Mouse (Mus musculus): ENCODE data around the gene Tm7sf2.
"Not testable (repeated sequence)": the region's sequence is repeated elsewhere in the genome, so short reads cannot be mapped to it uniquely, and the experiment has no call there.

Tm7sf2 gene

GRCm38 (mm10) chr19:6068951-6069350 lies 778 bp upstream of the Tm7sf2 start:
- no peak for DNase-seq

- peak; percentile 91 to 92 for DNase-seq
These were observed 1.0 kb downstream of the Tm7sf2 start for GRCm38 (mm10) chr19:6067011-6067723.

GRCm38 (mm10) chr19:6066571-6066970 lies 1.6 kb downstream of the Tm7sf2 start:
- DNase-seq = no peak

- no peak for DNase-seq
These were observed 5.1 kb downstream of the Tm7sf2 start for GRCm38 (mm10) chr19:6063081-6063480.

GRCm38 (mm10) chr19:6062418-6062817 lies 5.8 kb downstream of the Tm7sf2 start:
- DNase-seq = no peak

GRCm38 (mm10) chr19:6061641-6062302 lies 6.4 kb downstream of the Tm7sf2 start:
- DNase-seq = peak; percentile 41 to 49

- DNase-seq = peak; percentile 89 to 92
These were observed 7.1 kb downstream of the Tm7sf2 start, which contains the start of gene Znhit2 for GRCm38 (mm10) chr19:6061021-6061533. TSS of gene Znhit2 (plus strand) at chr19:6061192.

GRCm38 (mm10) chr19:6058966-6059365 lies 9.2 kb downstream of the Tm7sf2 start:
- no peak for DNase-seq

GRCm38 (mm10) chr19:6058513-6058912 lies 9.7 kb downstream of the Tm7sf2 start:
- DNase-seq = no peak

GRCm38 (mm10) chr19:6057313-6058096 lies 10.7 kb downstream of the Tm7sf2 start, which contains the start of the genes Mrpl49 and Fau:
TSS of gene Mrpl49 (minus strand) at chr19:6057785.
TSS of gene Fau (plus strand) at chr19:6057844.
- peak; percentile 98 to 99 for DNase-seq

- no peak for DNase-seq
These were observed 11.5 kb downstream of the Tm7sf2 start for GRCm38 (mm10) chr19:6056696-6057095.

- peak in 1 of 2 experiments; percentile 3 for DNase-seq
These were observed 13.9 kb downstream of the Tm7sf2 start for GRCm38 (mm10) chr19:6054296-6054695.

GRCm38 (mm10) chr19:6052516-6052915 lies 15.7 kb downstream of the Tm7sf2 start:
- peak in 1 of 2 experiments; percentile 4 for DNase-seq

- DNase-seq = peak in 1 of 2 experiments; percentile 6
These were observed 19.3 kb downstream of the Tm7sf2 start for GRCm38 (mm10) chr19:6048681-6049410.

GRCm38 (mm10) chr19:6047899-6048166 lies 20.3 kb downstream of the Tm7sf2 start:
- DNase-seq = peak in 1 of 2 experiments; percentile 10

GRCm38 (mm10) chr19:6047154-6047898 lies 20.8 kb downstream of the Tm7sf2 start:
- peak in 1 of 2 experiments; percentile 20 for DNase-seq

GRCm38 (mm10) chr19:6046294-6047153 lies 21.6 kb downstream of the Tm7sf2 start, which contains the start of gene Syvn1:
TSS of gene Syvn1 (plus strand) at chr19:6046576.
- DNase-seq = peak; percentile 89 to 91

GRCm38 (mm10) chr19:6045366-6046293 lies 22.5 kb downstream of the Tm7sf2 start:
- DNase-seq = peak in 1 of 2 experiments; percentile 4

GRCm38 (mm10) chr19:6044102-6044501 lies 24.1 kb downstream of the Tm7sf2 start:
- DNase-seq = not testable (repeated sequence)
